ENCODE assay signal across 15 mouse cellular contexts in the genomic region with DNA sequence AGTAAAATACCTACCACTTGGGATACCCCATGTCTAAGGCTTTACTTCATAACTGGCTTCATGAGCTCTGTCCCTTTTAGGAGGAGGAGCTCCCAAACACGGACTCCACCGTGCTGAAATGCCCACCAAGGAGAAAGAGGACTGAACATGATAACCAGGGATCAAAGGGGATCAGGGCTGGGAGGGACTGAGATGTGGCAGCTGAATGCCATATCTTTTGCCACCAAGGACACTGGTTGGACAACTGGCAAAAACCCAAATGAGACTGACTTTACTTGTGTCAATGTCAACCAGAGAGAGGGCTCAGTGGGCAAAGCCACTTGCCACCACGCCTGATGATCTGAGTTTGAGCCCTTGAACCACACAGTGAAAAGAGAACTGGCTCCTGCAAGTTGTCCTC. TPM values are rescaled to one million over a fixed set of nuclear protein-coding genes. Genes with fewer than 3 reads are reported as not detected.
"Had no signal": no experiment of that assay in that cellular context is flagged by ENCODE, and none has a peak within 500 bp of the region (broad histone marks: within the 10 kb centered on the region; RNA-seq: fewer than 3 reads in every experiment).

No protein-coding gene starts in this region.

- DNase-seq: embryo, embryonic 11 days; forebrain, postnatal 0 days; gastrocnemius, adult 2 months; gastrocnemius, postnatal 10 days; gastrocnemius, postnatal 14 days; gastrocnemius, postnatal 25 days; gastrocnemius, postnatal 36 days; heart, adult 11 months; heart, adult 18-20 months; heart, adult 2 months had no signal

RNA-seq across cellular contexts. Expression of a gene that starts 19.0 kb away (rescaled TPM):
- total RNA-seq: common myeloid progenitor, adult 5-6 weeks; granulocyte monocyte progenitor cell, adult 5-6 weeks had no signal

RNA-seq across cellular contexts. Expression of a gene that starts 51.6 kb away (rescaled TPM):
- total RNA-seq: common myeloid progenitor, adult 5-6 weeks; gastrocnemius, adult 18-20 months; gastrocnemius, adult 2 months; gastrocnemius, postnatal 14 days; gastrocnemius, postnatal 25 days; gastrocnemius, postnatal 36 days; granulocyte monocyte progenitor cell, adult 5-6 weeks; heart, adult 18-20 months; heart, adult 2 months; heart, adult 8-10 months had no signal
- polyA plus RNA-seq: erythroblast, embryonic 14.5 days had no signal
